Mouse (Mus musculus) embryonic facial prominence, embryonic 14.5 days (tissue): ENCODE data around the gene Vrk2. TPM values are rescaled to one million over a fixed set of nuclear protein-coding genes. Genes with fewer than 3 reads are reported as not detected.

Experiments
- ATAC-seq: fragments of 200-750 bp; cut with Nextera tagmentation; 2 replicates; pipeline ENCODE4 v1.8.0; 2017; ENCODE audit warnings: low read depth, moderate number of reproducible peaks, moderate TSS enrichment
- DNase-seq: peaks from one replicate; pipeline ENCODE4 v3.0.0-alpha.2; 2015; ENCODE audit warnings: low spot score
- H3K27ac ChIP-seq: fragments of 300-500 bp; sonication (generic); replicated peaks from 2 replicates; pipeline ENCODE4 v1.5.1; 2014; ENCODE audit warnings: low read depth, mild to moderate bottlenecking, low read length, moderate library complexity
- H3K27me3 ChIP-seq: fragments of 300-500 bp; sonication (generic); replicated peaks from 2 replicates; pipeline ENCODE4 v1.6.1; 2014; ENCODE audit warnings: low read length; ENCODE audit not compliant: control insufficient read depth, insufficient read depth
- H3K36me3 ChIP-seq: fragments of 300-500 bp; sonication (generic); 2 replicates; pipeline ENCODE4 v1.6.1; 2014; ENCODE audit warnings: low read length, mixed read lengths; ENCODE audit not compliant: control insufficient read depth, insufficient read depth
- H3K4me1 ChIP-seq: fragments of 300-500 bp; sonication (generic); 2 replicates; pipeline ENCODE4 v1.6.1; 2014; ENCODE audit warnings: antibody characterized with exemption, low read length; ENCODE audit not compliant: control insufficient read depth, insufficient read depth
- H3K4me2 ChIP-seq: fragments of 300-500 bp; sonication (generic); 2 replicates; pipeline ENCODE4 v1.6.1; 2014; ENCODE audit warnings: low read depth, mild to moderate bottlenecking, low read length, moderate library complexity, mixed read lengths
- H3K4me3 ChIP-seq: fragments of 300-500 bp; sonication (generic); 2 replicates; pipeline ENCODE4 v1.5.1; 2014; ENCODE audit warnings: low read depth, mild to moderate bottlenecking, low read length
- H3K9ac ChIP-seq: fragments of 300-500 bp; sonication (generic); 2 replicates; pipeline ENCODE4 v1.6.1; 2014; ENCODE audit warnings: low read depth, mild to moderate bottlenecking, low read length, moderate library complexity, mixed read lengths
- H3K9me3 ChIP-seq: fragments of 300-500 bp; sonication (generic); 2 replicates; pipeline ENCODE4 v1.6.1; 2016; ENCODE audit warnings: low read length; ENCODE audit not compliant: control insufficient read depth
- WGBS: fragments of 180-500 bp; shearing (Covaris S2); extraction: QIAGEN DNeasy Blood & Tissue Kit; methylation state at CpG from one replicate; pipeline ENCODE4 v1.1.7; 2014; 5-methylcytosine and 5-hydroxymethylcytosine counted together
- polyA plus RNA-seq: library from polyadenylated mRNA; unstranded; fragments of >200 nt; fragmentation: Nextera tagmentation; extraction: Ambion mirVana; gene quantifications from 2 replicates; pipeline ENCODE4 v1.2.1, GENCODE M21; 2014

Gene Vrk2
- polyA plus RNA-seq, 1 experiment from 2014 or later: 18.9 TPM

DNA sequence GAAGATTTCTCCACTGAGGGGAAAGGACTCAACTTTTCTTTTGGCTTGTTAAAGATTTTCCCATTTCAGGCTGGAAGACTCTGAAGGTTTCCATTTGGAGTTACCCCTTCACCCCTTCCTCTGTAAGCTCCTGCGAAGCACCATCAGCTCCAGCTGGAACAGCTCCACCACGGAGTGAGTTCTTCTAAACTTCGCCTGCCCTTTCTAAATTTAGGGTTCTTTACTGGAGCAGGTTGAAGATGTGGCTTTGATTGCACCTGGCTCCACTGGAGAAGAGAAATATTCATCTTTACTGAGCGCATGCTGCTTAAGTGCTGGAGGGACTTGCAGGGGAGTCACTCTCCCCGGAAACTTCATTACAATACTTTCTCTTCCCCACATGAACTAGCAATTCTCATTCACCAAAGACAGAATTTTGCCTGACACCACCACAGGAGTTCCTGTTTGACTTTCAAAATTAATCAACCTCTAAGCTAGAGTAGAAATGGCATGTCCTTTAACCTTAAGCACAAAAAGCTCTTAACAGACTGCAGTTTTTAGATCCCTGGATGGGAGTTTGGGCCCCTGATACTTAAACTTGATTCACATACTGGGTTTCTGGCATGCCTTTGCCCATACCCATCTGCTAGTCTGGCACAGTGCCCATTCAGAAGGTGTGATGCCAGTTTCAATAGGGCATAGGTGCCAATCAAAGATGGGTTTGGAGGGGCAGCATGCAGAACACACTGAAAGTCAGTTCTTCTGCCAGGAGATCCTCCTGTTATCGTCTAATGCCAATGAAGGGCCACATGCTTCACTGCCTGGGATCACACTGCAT, 7.2 kb downstream of the Vrk2 start:
- Histone ChIP-seq H3K4me2 (no peak overlapping the region), H3K4me3 (no peak overlapping the region), H3K27me3 (no peaks in the 10 kb centered on the region), H3K4me1 (no peaks in the 10 kb centered on the region), H3K9me3 (no peaks in the 10 kb centered on the region), H3K9ac (no peak overlapping the region), H3K36me3 (peaks cover 9% of the 10 kb centered on the region; the same call in 1 of the 2 replicates), H3K27ac (no peak overlapping the region)
- no peak for ATAC-seq
- WGBS: 75% methylated on average over 6 of the region's 6 CpGs
- no peak for DNase-seq

DNA sequence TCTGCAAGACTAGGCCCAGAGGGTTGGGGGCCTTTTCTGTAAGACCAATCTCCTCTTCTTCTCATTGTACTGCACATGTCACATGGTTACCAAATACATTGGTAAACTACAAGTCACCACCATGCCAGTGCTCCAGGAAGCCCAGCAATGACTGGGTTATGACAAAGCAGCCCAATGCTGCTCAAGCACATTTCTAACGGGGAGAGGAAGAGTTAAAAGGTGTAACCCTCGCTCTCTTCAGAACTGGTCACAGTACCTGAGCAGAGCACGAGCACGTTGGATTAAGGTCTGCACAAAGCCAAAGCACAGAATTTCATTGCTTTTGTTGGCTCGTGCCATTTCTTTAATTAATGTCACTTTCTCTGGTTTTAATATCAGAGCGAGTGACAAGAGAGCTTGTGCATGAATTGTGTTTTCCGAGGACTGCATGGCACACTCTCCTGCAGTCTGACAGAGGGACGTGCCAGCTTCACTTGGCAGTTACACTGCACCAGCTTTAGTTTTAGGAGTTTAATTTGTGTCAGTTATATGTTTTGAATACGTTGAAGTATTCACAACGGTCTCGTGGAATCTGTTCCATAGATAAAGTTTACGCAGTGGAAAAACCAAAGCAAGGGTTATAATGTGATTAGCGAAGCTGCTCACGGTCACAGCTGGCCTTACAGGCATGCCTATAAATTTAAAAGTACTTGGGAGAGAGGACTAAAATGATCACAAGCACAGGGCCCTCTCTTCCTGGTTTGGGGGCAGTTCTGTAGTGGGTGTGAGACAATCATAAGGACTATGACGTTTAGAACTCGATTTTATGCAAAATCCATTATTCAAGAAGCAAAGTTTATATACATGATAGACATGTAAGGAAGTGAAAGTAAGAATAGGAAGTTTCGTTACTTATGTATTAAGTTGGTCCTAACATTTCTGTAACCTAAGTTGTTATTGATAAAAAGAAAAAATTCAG, 8.1 kb downstream of the Vrk2 start:
- Histone ChIP-seq H3K9ac (no peak overlapping the region), H3K4me2 (no peak overlapping the region), H3K27me3 (no peaks in the 10 kb centered on the region), H3K4me1 (no peaks in the 10 kb centered on the region), H3K9me3 (no peaks in the 10 kb centered on the region), H3K27ac (no peak overlapping the region), H3K36me3 (peaks cover 6% of the 10 kb centered on the region; the same call in 1 of the 2 replicates), H3K4me3 (no peak overlapping the region)
- no peak for ATAC-seq
- WGBS: 84% methylated on average over 17 of the region's 17 CpGs
- DNase-seq: no peak

DNA sequence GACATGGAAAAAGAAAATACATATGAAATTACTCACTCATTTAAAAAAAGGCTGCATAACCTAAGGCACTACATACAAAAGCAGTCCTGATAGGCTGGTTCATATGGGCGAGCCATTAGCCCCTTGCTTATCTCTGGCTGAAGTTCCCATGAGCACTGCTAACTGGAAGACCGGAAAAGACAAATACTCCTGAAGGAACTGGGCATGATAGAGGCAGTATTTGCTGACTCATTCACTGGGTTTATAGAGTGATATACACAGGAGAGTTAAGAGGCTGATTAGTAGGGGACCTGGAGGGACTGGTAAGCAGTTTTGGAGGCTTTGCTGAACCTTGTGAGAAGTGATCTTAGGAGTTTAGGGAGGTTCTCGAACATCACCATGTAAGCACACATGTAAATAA, 42.2 kb downstream of the Vrk2 start:
- no peak overlapping the region for H3K4me3 ChIP-seq
- H3K9ac ChIP-seq: no peak overlapping the region
- no peak overlapping the region for H3K27ac ChIP-seq
- no peaks in the 10 kb centered on the region for H3K27me3 ChIP-seq
- DNase-seq (no peak), ATAC-seq (no peak)
- 92% methylated on average over 3 of the region's 3 CpGs for WGBS
- no peak overlapping the region for H3K4me2 ChIP-seq
- H3K4me1 ChIP-seq: no peaks in the 10 kb centered on the region
- H3K36me3 ChIP-seq: no peaks in the 10 kb centered on the region
- no peaks in the 10 kb centered on the region for H3K9me3 ChIP-seq

DNA sequence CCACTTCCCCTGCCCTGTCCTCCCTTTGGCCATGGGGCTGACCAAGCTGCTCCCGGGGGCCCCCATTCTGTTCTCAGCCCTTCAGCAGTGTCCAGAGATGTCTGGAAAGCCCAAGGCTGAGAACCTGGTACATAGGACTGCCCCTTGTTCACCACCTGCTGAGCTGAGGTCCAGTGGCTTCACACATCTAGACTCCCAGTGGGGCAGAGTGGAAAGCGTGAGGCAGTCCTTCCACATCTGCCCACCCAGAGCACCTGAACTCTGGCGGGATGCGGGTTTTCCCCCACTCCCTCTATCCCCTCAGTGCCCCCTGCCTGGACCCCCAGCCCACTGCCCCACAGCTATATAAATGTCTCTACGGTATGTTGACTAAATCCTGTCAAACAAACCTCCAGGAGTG, 56.0 kb downstream of the Vrk2 start:
- ATAC-seq: no peak

DNA sequence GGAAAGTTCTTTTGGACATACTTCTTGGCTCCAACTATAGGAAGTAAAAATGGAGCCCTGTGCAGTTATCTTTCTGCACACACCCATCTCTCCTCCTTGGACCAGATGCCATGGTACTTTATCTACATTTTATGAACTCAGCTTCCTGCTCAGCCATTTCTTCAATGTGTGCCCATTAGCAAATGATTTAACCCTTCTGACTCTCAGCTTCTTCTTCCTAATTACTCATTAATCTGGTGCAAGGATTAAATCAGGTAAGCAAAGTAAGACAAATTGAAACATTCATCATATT, 60.0 kb downstream of the Vrk2 start:
- no peak overlapping the region for H3K4me3 ChIP-seq
- H3K9ac ChIP-seq: no peak overlapping the region
- ATAC-seq (no peak), DNase-seq (no peak)
- H3K27me3 ChIP-seq: no peaks in the 10 kb centered on the region
- 0 out of 2 replicates have a peak, but pooled peaks cover 3% of the 10 kb centered on the region for H3K36me3 ChIP-seq
- H3K4me1 ChIP-seq: no peaks in the 10 kb centered on the region
- no peak overlapping the region for H3K4me2 ChIP-seq
- H3K9me3 ChIP-seq: no peaks in the 10 kb centered on the region
- no peak overlapping the region for H3K27ac ChIP-seq

More for the DNA sequence above, 56.0 kb downstream of the Vrk2 start:
- Histone ChIP-seq H3K9me3 (no peaks in the 10 kb centered on the region), H3K4me2 (no peak overlapping the region), H3K9ac (no peak overlapping the region), H3K4me1 (no peaks in the 10 kb centered on the region), H3K27me3 (no peaks in the 10 kb centered on the region), H3K4me3 (no peak overlapping the region), H3K27ac (no peak overlapping the region), H3K36me3 (0 out of 2 replicates have a peak, but pooled peaks cover 3% of the 10 kb centered on the region)
- DNase-seq: no peak
- 92% methylated on average over 5 of the region's 5 CpGs for WGBS

DNA sequence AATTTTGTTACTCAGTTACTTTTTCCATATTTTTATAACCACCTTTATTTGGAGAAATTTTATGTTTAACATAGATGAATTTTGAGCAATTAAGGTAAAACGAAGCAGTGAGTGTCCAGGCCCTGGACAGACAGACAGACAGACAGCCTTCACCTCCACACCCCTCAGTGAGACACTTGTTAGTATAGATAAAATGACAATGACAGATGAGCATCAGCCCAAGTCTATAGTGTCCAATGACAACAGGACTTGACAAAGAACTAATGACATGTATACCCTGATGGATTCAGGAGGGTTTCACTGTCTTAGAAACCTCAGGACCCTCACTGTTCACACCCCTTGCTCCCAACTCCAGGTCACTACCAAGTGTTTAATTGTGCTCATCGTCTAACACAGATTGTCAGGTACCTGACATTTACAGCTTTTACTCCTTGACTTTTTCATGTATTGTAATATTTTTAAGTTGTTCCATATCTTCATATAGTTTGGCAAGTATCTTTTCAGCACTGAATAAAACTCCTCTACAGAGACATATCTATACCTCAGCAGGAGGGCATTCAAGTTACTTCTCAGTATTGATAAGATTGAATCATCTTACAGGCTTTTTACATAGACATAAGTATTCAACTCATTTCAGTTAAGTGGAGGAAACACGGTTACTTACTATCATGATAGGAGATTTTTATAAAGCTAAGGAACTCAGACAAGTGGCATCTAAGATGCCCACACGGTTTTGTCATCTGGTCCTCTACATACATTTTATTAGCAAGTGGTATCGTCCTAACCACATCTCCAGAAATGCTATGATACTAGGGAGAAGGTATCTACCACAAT, 60.6 kb downstream of the Vrk2 start:
- Histone ChIP-seq H3K27ac (no peak overlapping the region), H3K4me2 (no peak overlapping the region), H3K4me3 (no peak overlapping the region), H3K9me3 (no peaks in the 10 kb centered on the region), H3K4me1 (no peaks in the 10 kb centered on the region), H3K36me3 (0 out of 2 replicates have a peak, but pooled peaks cover 3% of the 10 kb centered on the region), H3K9ac (no peak overlapping the region), H3K27me3 (no peaks in the 10 kb centered on the region)
- DNase-seq: no peak
- WGBS: 92% methylated on average over 5 of the region's 5 CpGs
- ATAC-seq: no peak

DNA sequence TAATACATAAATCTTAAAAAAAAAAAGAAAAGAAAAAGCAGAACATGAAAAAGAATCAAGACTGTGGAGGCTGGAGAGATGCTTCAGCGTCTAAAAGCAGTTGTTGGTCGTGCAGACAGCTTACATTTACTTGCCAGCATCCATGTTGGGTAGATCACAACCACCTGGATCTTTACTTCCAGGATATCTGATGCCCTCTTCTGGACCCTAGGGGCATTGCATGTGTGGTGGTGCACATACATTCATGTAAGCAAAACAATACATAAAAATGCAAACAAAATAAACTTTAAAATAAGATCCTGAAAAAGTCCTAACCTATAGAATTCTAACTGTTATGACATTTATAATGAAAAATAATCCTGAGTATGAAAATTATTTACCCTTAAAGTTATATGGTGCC, 66.9 kb downstream of the Vrk2 start:
- 91% methylated on average over 2 of the region's 2 CpGs for WGBS

DNA sequence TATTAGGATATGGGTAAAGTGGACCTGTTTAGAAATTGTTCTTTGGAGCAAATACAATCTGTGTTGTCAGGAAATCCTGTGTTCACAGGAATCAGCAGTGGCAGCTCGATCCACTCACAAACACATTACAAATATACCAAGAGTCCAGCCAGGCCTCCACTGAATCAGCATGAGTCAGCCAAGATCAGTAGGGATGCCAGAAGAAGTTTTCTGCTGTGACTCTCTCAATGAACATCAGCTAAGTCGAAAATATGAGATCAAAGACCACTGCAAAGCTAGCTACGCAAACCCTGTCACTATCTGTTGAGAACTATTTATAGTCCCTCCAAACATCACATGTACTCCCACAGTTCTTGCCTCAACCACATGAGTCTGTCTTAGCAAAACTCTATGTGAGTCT, 74.8 kb downstream of the Vrk2 start:
- H3K27me3 ChIP-seq: no peaks in the 10 kb centered on the region
- no peak overlapping the region for H3K4me3 ChIP-seq
- ATAC-seq (no peak), DNase-seq (no peak)
- H3K4me2 ChIP-seq: no peak overlapping the region
- H3K9ac ChIP-seq: no peak overlapping the region
- H3K36me3 ChIP-seq: no peaks in the 10 kb centered on the region
- H3K9me3 ChIP-seq: no peaks in the 10 kb centered on the region
- 82% methylated on average over 3 of the region's 3 CpGs for WGBS
- no peaks in the 10 kb centered on the region for H3K4me1 ChIP-seq
- no peak overlapping the region for H3K27ac ChIP-seq

More for the DNA sequence above, 66.9 kb downstream of the Vrk2 start:
- H3K27ac ChIP-seq: no peak overlapping the region
- H3K9ac ChIP-seq: no peak overlapping the region
- no peaks in the 10 kb centered on the region for H3K9me3 ChIP-seq
- no peak overlapping the region for H3K4me2 ChIP-seq
- no peak for DNase-seq
- peaks cover 5% of the 10 kb centered on the region; the same call in 1 of the 2 replicates for H3K36me3 ChIP-seq
- no peak overlapping the region for H3K4me3 ChIP-seq
- no peaks in the 10 kb centered on the region for H3K27me3 ChIP-seq
- no peak for ATAC-seq
- no peaks in the 10 kb centered on the region for H3K4me1 ChIP-seq
